ENCODE assay signal across 30 mouse cellular contexts in genomic region chr2:138783781-138784180, GRCm38 (mm10).
"Had no signal": no experiment of that assay in that cellular context is flagged by ENCODE, and none has a peak within 500 bp of the region (broad histone marks: within the 10 kb centered on the region; RNA-seq: fewer than 3 reads in every experiment).

No protein-coding gene starts in this region.

- H3K4me1 ChIP-seq: limb, embryonic 10.5 days; limb, embryonic 12.5 days; limb, embryonic 13.5 days; limb, embryonic 15.5 days; liver, embryonic 12.5 days; liver, embryonic 13.5 days; liver, embryonic 15.5 days; lung, embryonic 15.5 days; megakaryocyte, embryonic 14.5 days; midbrain, embryonic 15.5 days; neural tube, embryonic 12.5 days; neural tube, embryonic 13.5 days had no signal

- ATAC-seq: liver, embryonic 12.5 days; liver, postnatal 0 days; lung, postnatal 0 days; midbrain, embryonic 13.5 days; midbrain, embryonic 15.5 days had no signal

- DNase-seq: left cerebral cortex, postnatal 4 days; liver; liver, embryonic 13.5 days; liver, postnatal 0 days; lung, adult 18-20 months; lung, adult 2 months; lung, embryonic 14.5 days; lung, postnatal 10 days; lung, postnatal 14 days; lung, postnatal 36 days; lung, postnatal 4 days had no signal

- H3K4me2 ChIP-seq: limb, embryonic 12.5 days; limb, embryonic 13.5 days; limb, embryonic 15.5 days; liver, embryonic 11.5 days; liver, embryonic 12.5 days; liver, embryonic 13.5 days; liver, embryonic 15.5 days; lung, embryonic 14.5 days; lung, embryonic 15.5 days; midbrain, embryonic 11.5 days; midbrain, embryonic 12.5 days; midbrain, embryonic 13.5 days; midbrain, embryonic 15.5 days; neural tube, embryonic 12.5 days; neural tube, embryonic 13.5 days had no signal

- H3K36me3 ChIP-seq: limb, embryonic 10.5 days; limb, embryonic 12.5 days; limb, embryonic 13.5 days; limb, embryonic 15.5 days; liver, embryonic 12.5 days; liver, embryonic 13.5 days; liver, embryonic 15.5 days; lung, embryonic 15.5 days; midbrain, embryonic 12.5 days; midbrain, embryonic 13.5 days; midbrain, embryonic 15.5 days; neural tube, embryonic 12.5 days; neural tube, embryonic 13.5 days had no signal

- H3K27ac ChIP-seq: limb, embryonic 10.5 days; limb, embryonic 12.5 days; limb, embryonic 13.5 days; limb, embryonic 15.5 days; liver, embryonic 12.5 days; liver, embryonic 13.5 days; liver, embryonic 14.5 days; liver, embryonic 15.5 days; lung, embryonic 15.5 days; macrophage; midbrain, embryonic 12.5 days; midbrain, embryonic 13.5 days; midbrain, embryonic 15.5 days; neural tube, embryonic 12.5 days; neural tube, embryonic 13.5 days had no signal

- H3K27me3 ChIP-seq: limb, embryonic 12.5 days; limb, embryonic 13.5 days; limb, embryonic 15.5 days; liver, embryonic 12.5 days; liver, embryonic 13.5 days; liver, embryonic 15.5 days; lung, embryonic 15.5 days; megakaryocyte, embryonic 14.5 days; midbrain, embryonic 12.5 days; midbrain, embryonic 13.5 days; midbrain, embryonic 15.5 days; neural tube, embryonic 12.5 days; neural tube, embryonic 13.5 days had no signal

- H3K4me3 ChIP-seq: limb, embryonic 10.5 days; limb, embryonic 12.5 days; limb, embryonic 13.5 days; limb, embryonic 15.5 days; liver, embryonic 12.5 days; liver, embryonic 13.5 days; liver, embryonic 15.5 days; lung, embryonic 15.5 days; megakaryocyte, embryonic 14.5 days; midbrain, embryonic 12.5 days; midbrain, embryonic 13.5 days; midbrain, embryonic 15.5 days; myocyte; neural tube, embryonic 12.5 days; neural tube, embryonic 13.5 days had no signal

- H3K9ac ChIP-seq: limb, embryonic 12.5 days; limb, embryonic 13.5 days; limb, embryonic 15.5 days; liver, embryonic 12.5 days; liver, embryonic 13.5 days; liver, embryonic 14.5 days; liver, embryonic 15.5 days; liver, postnatal 0 days; lung, embryonic 14.5 days; lung, embryonic 15.5 days; midbrain, embryonic 12.5 days; midbrain, embryonic 13.5 days; midbrain, embryonic 15.5 days; neural tube, embryonic 12.5 days; neural tube, embryonic 13.5 days had no signal

- H3K9me3 ChIP-seq: limb, embryonic 10.5 days; limb, embryonic 12.5 days; limb, embryonic 13.5 days; limb, embryonic 15.5 days; liver, embryonic 13.5 days; liver, embryonic 15.5 days; lung, embryonic 15.5 days; midbrain, embryonic 12.5 days; midbrain, embryonic 13.5 days; midbrain, embryonic 15.5 days; neural tube, embryonic 12.5 days; neural tube, embryonic 13.5 days had no signal
